Mouse (Mus musculus) heart, embryonic 14.5 days (tissue): Measurements from ENCODE around the gene Nhlh1. TPM values are rescaled to one million over a fixed set of nuclear protein-coding genes. Genes with fewer than 3 reads are reported as not detected.

Experiments used
- ATAC-seq: fragments of 200-750 bp; cut with Nextera tagmentation; 2 replicates; pipeline ENCODE4 v1.8.0; 2017; ENCODE audit warnings: low read depth, moderate TSS enrichment; ENCODE audit not compliant: insufficient number of reproducible peaks, insufficient read depth, low FRiP score
- H3K27ac ChIP-seq, 2 experiments: fragments of 200-500 bp in 1 of 2; fragments of 300-500 bp in 1 of 2; sonication (generic) in 1 of 2; replicated peaks in 1 of 2; 2 replicates each; pipeline ENCODE4 v1.5.1; 2012 to 2014; ENCODE audit warnings: low read depth in 2 of 2, low read length in 2 of 2, control low read depth in 1 of 2, mild to moderate bottlenecking in 1 of 2, mixed read lengths in 1 of 2; ENCODE audit not compliant: control insufficient read depth in 1 of 2, insufficient read depth in 1 of 2
- H3K27me3 ChIP-seq: fragments of 300-500 bp; sonication (generic); 2 replicates; pipeline ENCODE4 v1.6.1; 2014; ENCODE audit warnings: mild to moderate bottlenecking, low read length, control low read depth; ENCODE audit not compliant: control insufficient read depth, insufficient read depth
- H3K36me3 ChIP-seq: fragments of 300-500 bp; sonication (generic); 2 replicates; pipeline ENCODE4 v1.6.1; 2014; ENCODE audit warnings: mild to moderate bottlenecking, control low read depth, low read length, mixed read lengths; ENCODE audit not compliant: control insufficient read depth, insufficient read depth
- H3K4me1 ChIP-seq, 2 experiments: fragments of 200-500 bp in 1 of 2; fragments of 300-500 bp in 1 of 2; sonication (generic) in 1 of 2; 2 replicates each; pipeline ENCODE4 v1.6.1; 2012 to 2014; ENCODE audit warnings: low read length in 2 of 2, control low read depth in 1 of 2, mixed read lengths in 1 of 2; ENCODE audit not compliant: control insufficient read depth in 2 of 2, insufficient read depth in 2 of 2
- H3K4me2 ChIP-seq: fragments of 300-500 bp; sonication (generic); 2 replicates; pipeline ENCODE4 v1.6.1; 2014; ENCODE audit warnings: mild to moderate bottlenecking, low read length
- H3K4me3 ChIP-seq, 2 experiments: fragments of 200-500 bp in 1 of 2; fragments of 300-500 bp in 1 of 2; sonication (generic) in 1 of 2; 2 replicates each; pipeline ENCODE4 v1.5.1; 2012 to 2014; ENCODE audit warnings: low read length in 2 of 2, mild to moderate bottlenecking in 2 of 2, control low read depth in 1 of 2, low read depth in 1 of 2, moderate library complexity in 1 of 2; ENCODE audit not compliant: control insufficient read depth in 1 of 2, insufficient read depth in 1 of 2
- H3K9ac ChIP-seq: fragments of 300-500 bp; sonication (generic); 2 replicates; pipeline ENCODE4 v1.6.1; 2014; ENCODE audit warnings: mild to moderate bottlenecking, low read length
- H3K9me3 ChIP-seq: fragments of 300-500 bp; sonication (generic); 2 replicates; pipeline ENCODE4 v1.6.1; 2016; ENCODE audit warnings: low read length, control low read depth; ENCODE audit not compliant: control insufficient read depth
- WGBS: fragments of 180-500 bp; shearing (Covaris S2); extraction: QIAGEN DNeasy Blood & Tissue Kit; methylation state at CpG from one replicate; pipeline ENCODE4 v1.1.7; 2014; 5-methylcytosine and 5-hydroxymethylcytosine counted together
- polyA plus RNA-seq: library from polyadenylated mRNA; unstranded; fragments of >200 nt; fragmentation: Nextera tagmentation; extraction: Ambion mirVana; gene quantifications from 2 replicates; pipeline ENCODE4 v1.2.1, GENCODE M21; 2014

The Nhlh1 gene
- polyA plus RNA-seq, 1 experiment from 2014 or later, result not detected

- H3K27me3 ChIP-seq, result no peaks in the 10 kb centered on the region
- no peak overlapping the region for H3K4me3 ChIP-seq
- no peaks in the 10 kb centered on the region for H3K9me3 ChIP-seq
- 0 out of 4 replicates have a peak overlapping the region, but pooled peaks of 1 of the 2 experiments have one; percentile 45 for H3K27ac ChIP-seq
- ATAC-seq, result no peak
- peaks cover 22% of the 10 kb centered on the region for H3K36me3 ChIP-seq
- H3K4me1 ChIP-seq, result peaks cover 9 to 19% of the 10 kb centered on the region in 2 experiments
- no peak overlapping the region for H3K4me2 ChIP-seq
- no peak overlapping the region for H3K9ac ChIP-seq
- WGBS, result 79% methylated on average over 9 of the region's 9 CpGs
Observed at GRCm38 (mm10) chr1:172015312-172015939, 41.9 kb downstream of the Nhlh1 start.

DNA sequence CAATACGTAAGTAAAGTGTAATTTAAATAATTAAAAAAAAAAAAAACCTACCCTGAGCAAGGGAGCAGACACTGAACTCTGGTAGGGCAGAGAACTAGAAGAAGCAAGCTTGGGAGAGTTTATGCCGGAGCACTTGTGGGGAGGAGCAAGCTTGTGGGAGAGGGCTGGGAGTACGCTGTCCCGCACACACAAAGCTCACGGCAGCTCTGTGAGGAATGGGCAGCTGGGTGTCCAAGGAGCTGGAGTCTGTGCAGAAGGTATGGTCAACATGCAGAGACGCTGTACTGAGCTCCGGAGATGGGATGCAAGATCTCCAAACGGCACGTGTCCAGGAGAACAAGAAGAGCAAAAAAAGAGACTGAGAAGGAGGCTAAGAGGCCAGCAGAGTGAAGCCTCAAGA, 42.6 kb downstream of the Nhlh1 start:
- no peaks in the 10 kb centered on the region for H3K9me3 ChIP-seq
- no peak for ATAC-seq
- H3K4me1 ChIP-seq, result peaks cover 9 to 19% of the 10 kb centered on the region in 2 experiments
- H3K9ac ChIP-seq, result no peak overlapping the region
- H3K27ac ChIP-seq, result no peak overlapping the region
- 83% methylated on average over 9 of the region's 9 CpGs for WGBS
- no peak overlapping the region for H3K4me2 ChIP-seq
- H3K36me3 ChIP-seq, result peaks cover 27% of the 10 kb centered on the region
- no peaks in the 10 kb centered on the region for H3K27me3 ChIP-seq
- no peak overlapping the region for H3K4me3 ChIP-seq

DNA sequence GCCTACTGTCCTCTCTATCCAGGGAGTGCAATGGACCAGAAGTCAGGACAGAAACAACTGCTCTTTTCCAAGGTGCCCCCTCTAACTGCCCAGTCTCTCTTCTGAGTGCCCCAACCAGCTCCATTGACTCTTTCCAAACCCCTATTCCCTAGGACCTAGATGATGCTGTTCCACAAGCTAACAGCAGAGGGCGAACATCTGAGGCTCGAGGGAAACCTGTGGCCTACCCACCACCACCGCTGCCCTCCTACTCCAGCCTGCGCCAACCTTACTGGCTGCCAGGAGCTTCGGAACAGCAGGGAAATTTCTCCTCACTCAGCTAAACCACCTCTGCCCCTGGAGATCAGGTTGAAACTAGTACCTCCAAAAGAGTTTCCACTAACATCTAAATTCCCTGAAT, 45.3 kb downstream of the Nhlh1 start:
- peaks cover 9 to 14% of the 10 kb centered on the region in 2 experiments for H3K4me1 ChIP-seq
- WGBS, result 20% methylated on average over 5 of the region's 5 CpGs
- no peak overlapping the region for H3K4me3 ChIP-seq
- H3K27me3 ChIP-seq, result no peaks in the 10 kb centered on the region
- H3K9ac ChIP-seq, result no peak overlapping the region
- no peaks in the 10 kb centered on the region for H3K9me3 ChIP-seq
- no peak for ATAC-seq
- no peak overlapping the region for H3K27ac ChIP-seq
- H3K4me2 ChIP-seq, result no peak overlapping the region
- H3K36me3 ChIP-seq, result peaks cover 54% of the 10 kb centered on the region

GRCm38 (mm10) chr1:172010042-172010824, 47.1 kb downstream of the Nhlh1 start:
- Histone ChIP-seq H3K4me2 (no peak overlapping the region), H3K9me3 (no peaks in the 10 kb centered on the region), H3K4me3 (no peak overlapping the region), H3K4me1 (no peaks in the 10 kb centered on the region), H3K27me3 (no peaks in the 10 kb centered on the region), H3K36me3 (peaks cover 72% of the 10 kb centered on the region), H3K27ac (no peak overlapping the region), H3K9ac (no peak overlapping the region)
- no peak for ATAC-seq
- 90% methylated on average over 20 of the region's 20 CpGs for WGBS

- Histone ChIP-seq H3K36me3 (peaks cover 80% of the 10 kb centered on the region), H3K4me3 (no peak overlapping the region), H3K27me3 (no peaks in the 10 kb centered on the region), H3K4me2 (no peak overlapping the region), H3K9ac (no peak overlapping the region), H3K4me1 (no peaks in the 10 kb centered on the region), H3K27ac (no peak overlapping the region), H3K9me3 (no peaks in the 10 kb centered on the region)
- ATAC-seq, result no peak
- WGBS, result 92% methylated on average over 21 of the region's 21 CpGs
Observed at GRCm38 (mm10) chr1:172009406-172009805, 48.0 kb downstream of the Nhlh1 start.

GRCm38 (mm10) chr1:172008351-172008750, 49.0 kb downstream of the Nhlh1 start:
- H3K9ac ChIP-seq, result no peak overlapping the region
- no peaks in the 10 kb centered on the region for H3K4me1 ChIP-seq
- no peaks in the 10 kb centered on the region for H3K9me3 ChIP-seq
- no peaks in the 10 kb centered on the region for H3K27me3 ChIP-seq
- H3K27ac ChIP-seq, result no peak overlapping the region
- no peak overlapping the region for H3K4me3 ChIP-seq
- H3K4me2 ChIP-seq, result no peak overlapping the region
- WGBS, result 85% methylated on average over 9 of the region's 9 CpGs
- no peak for ATAC-seq
- H3K36me3 ChIP-seq, result peaks cover 89% of the 10 kb centered on the region

GRCm38 (mm10) chr1:172007761-172008160, 49.6 kb downstream of the Nhlh1 start:
- no peaks in the 10 kb centered on the region for H3K9me3 ChIP-seq
- no peak for ATAC-seq
- WGBS, result 94% methylated on average over 21 of the region's 21 CpGs
- no peak overlapping the region for H3K9ac ChIP-seq
- H3K36me3 ChIP-seq, result peaks cover 93% of the 10 kb centered on the region
- H3K27ac ChIP-seq, result no peak overlapping the region
- no peaks in the 10 kb centered on the region for H3K4me1 ChIP-seq
- H3K27me3 ChIP-seq, result no peaks in the 10 kb centered on the region
- H3K4me2 ChIP-seq, result no peak overlapping the region
- H3K4me3 ChIP-seq, result no peak overlapping the region
